Mouse (Mus musculus): ENCODE measurements at regions not wholly inside any gene's neighbourhood (a gene's known extent, or its start where the extent isn't known, plus 50 kb on each side); places are given as distances from the start of the nearest gene placed in this dataset.

- ATAC-seq (ENCODE audit: extremely low read depth, insufficient number of reproducible peaks, low FRiP score, poor library complexity, severe bottlenecking) = peak; percentile 98
These were observed 203.5 kb downstream of the Ahr start for GRCm38 (mm10) chr12:35331303-35331702.

GRCm38 (mm10) chr12:35329699-35330098 is 205.1 kb downstream of the Ahr start:
- no peak for ATAC-seq (ENCODE audit: extremely low read depth, insufficient number of reproducible peaks, low FRiP score, poor library complexity, severe bottlenecking)

GRCm38 (mm10) chr12:35319571-35319970 is 215.3 kb downstream of the Ahr start:
- ATAC-seq (ENCODE audit: extremely low read depth, insufficient number of reproducible peaks, low FRiP score, poor library complexity, severe bottlenecking) = no peak

- no peak for ATAC-seq (ENCODE audit: extremely low read depth, insufficient number of reproducible peaks, low FRiP score, poor library complexity, severe bottlenecking)
These were observed 217.8 kb downstream of the Ahr start for GRCm38 (mm10) chr12:35317046-35317445.

GRCm38 (mm10) chr12:35314035-35314434 is 220.8 kb downstream of the Ahr start:
- ATAC-seq (ENCODE audit: extremely low read depth, insufficient number of reproducible peaks, low FRiP score, poor library complexity, severe bottlenecking) = no peak

GRCm38 (mm10) chr12:35313191-35313925 is 221.5 kb downstream of the Ahr start:
- no peak for ATAC-seq (ENCODE audit: extremely low read depth, insufficient number of reproducible peaks, low FRiP score, poor library complexity, severe bottlenecking)

GRCm38 (mm10) chr12:35308537-35308936 is 226.3 kb downstream of the Ahr start:
- ATAC-seq (ENCODE audit: extremely low read depth, insufficient number of reproducible peaks, low FRiP score, poor library complexity, severe bottlenecking) = no peak

- ATAC-seq (ENCODE audit: extremely low read depth, insufficient number of reproducible peaks, low FRiP score, poor library complexity, severe bottlenecking) = no peak
These were observed 230.8 kb downstream of the Ahr start for GRCm38 (mm10) chr12:35303764-35304717.

GRCm38 (mm10) chr12:35303188-35303587 is 231.7 kb downstream of the Ahr start:
- no peak for ATAC-seq (ENCODE audit: extremely low read depth, insufficient number of reproducible peaks, low FRiP score, poor library complexity, severe bottlenecking)

- ATAC-seq (ENCODE audit: extremely low read depth, insufficient number of reproducible peaks, low FRiP score, poor library complexity, severe bottlenecking) = peak; percentile 61
These were observed 240.2 kb downstream of the Ahr start for GRCm38 (mm10) chr12:35294668-35295067.

- ATAC-seq (ENCODE audit: extremely low read depth, insufficient number of reproducible peaks, low FRiP score, poor library complexity, severe bottlenecking) = no peak
These were observed 241.3 kb downstream of the Ahr start for GRCm38 (mm10) chr12:35293566-35293965.

GRCm38 (mm10) chr12:35291941-35292341 is 242.9 kb downstream of the Ahr start:
- peak; percentile 47; the same call in 1 of the 2 replicates for ATAC-seq (ENCODE audit: extremely low read depth, insufficient number of reproducible peaks, low FRiP score, poor library complexity, severe bottlenecking)

- ATAC-seq (ENCODE audit: extremely low read depth, insufficient number of reproducible peaks, low FRiP score, poor library complexity, severe bottlenecking) = no peak
These were observed 241.0 kb downstream of the Snx13 start for GRCm38 (mm10) chr12:35287974-35288373.

- no peak for ATAC-seq (ENCODE audit: extremely low read depth, insufficient number of reproducible peaks, low FRiP score, poor library complexity, severe bottlenecking)
These were observed 240.6 kb downstream of the Snx13 start for GRCm38 (mm10) chr12:35287570-35287969.

- no peak for ATAC-seq (ENCODE audit: extremely low read depth, insufficient number of reproducible peaks, low FRiP score, poor library complexity, severe bottlenecking)
These were observed 240.1 kb downstream of the Snx13 start for GRCm38 (mm10) chr12:35286974-35287553.

- ATAC-seq (ENCODE audit: extremely low read depth, insufficient number of reproducible peaks, low FRiP score, poor library complexity, severe bottlenecking) = no peak
These were observed 237.4 kb downstream of the Snx13 start for GRCm38 (mm10) chr12:35284345-35284744.

- ATAC-seq (ENCODE audit: extremely low read depth, insufficient number of reproducible peaks, low FRiP score, poor library complexity, severe bottlenecking) = no peak
These were observed 236.9 kb downstream of the Snx13 start for GRCm38 (mm10) chr12:35283925-35284324.

- no peak for ATAC-seq (ENCODE audit: extremely low read depth, insufficient number of reproducible peaks, low FRiP score, poor library complexity, severe bottlenecking)
These were observed 236.4 kb downstream of the Snx13 start for GRCm38 (mm10) chr12:35283407-35283806.

GRCm38 (mm10) chr12:35269465-35269864 is 222.5 kb downstream of the Snx13 start:
- peak; percentile 98 for ATAC-seq (ENCODE audit: extremely low read depth, insufficient number of reproducible peaks, low FRiP score, poor library complexity, severe bottlenecking)

- ATAC-seq (ENCODE audit: extremely low read depth, insufficient number of reproducible peaks, low FRiP score, poor library complexity, severe bottlenecking) = no peak
These were observed 221.0 kb downstream of the Snx13 start for GRCm38 (mm10) chr12:35268006-35268405.
